Mouse (Mus musculus) midbrain, embryonic 16.5 days (tissue): ENCODE measurements around the gene Mamstr. TPM values are rescaled to one million over a fixed set of nuclear protein-coding genes. Genes with fewer than 3 reads are reported as not detected.
"Not testable (repeated sequence)": the region's sequence is repeated elsewhere in the genome, so short reads cannot be mapped to it uniquely, and the experiment has no call there.

Source experiments
- ATAC-seq: fragments of 200-750 bp; cut with Nextera tagmentation; 2 replicates; pipeline ENCODE4 v1.8.0; 2017; ENCODE audit warnings: moderate TSS enrichment
- H3K27ac ChIP-seq: fragments of 300-500 bp; sonication (generic); 2 replicates; pipeline ENCODE4 v1.5.1; 2014; ENCODE audit warnings: mild to moderate bottlenecking, low read length, mixed read lengths
- H3K27me3 ChIP-seq: fragments of 300-500 bp; sonication (generic); 2 replicates; pipeline ENCODE4 v1.6.1; 2014; ENCODE audit warnings: low read depth, low read length, mixed read lengths; ENCODE audit not compliant: control insufficient read depth, insufficient read depth
- H3K36me3 ChIP-seq: fragments of 300-500 bp; sonication (generic); 2 replicates; pipeline ENCODE4 v1.6.1; 2014; ENCODE audit warnings: mild to moderate bottlenecking, low read length, moderate library complexity, mixed read lengths; ENCODE audit not compliant: control insufficient read depth, insufficient read depth
- H3K4me1 ChIP-seq: fragments of 300-500 bp; sonication (generic); 2 replicates; pipeline ENCODE4 v1.6.1; 2014; ENCODE audit warnings: mild to moderate bottlenecking, low read length, mixed read lengths; ENCODE audit not compliant: control insufficient read depth, insufficient read depth
- H3K4me2 ChIP-seq: fragments of 300-500 bp; sonication (generic); 2 replicates; pipeline ENCODE4 v1.6.1; 2014; ENCODE audit warnings: mild to moderate bottlenecking, low read length, mixed read lengths
- H3K4me3 ChIP-seq: fragments of 300-500 bp; sonication (generic); 2 replicates; pipeline ENCODE4 v1.5.1; 2014; ENCODE audit warnings: low read depth, mild to moderate bottlenecking, low read length, moderate library complexity, mixed read lengths
- H3K9ac ChIP-seq: fragments of 300-500 bp; sonication (generic); 2 replicates; pipeline ENCODE4 v1.6.1; 2014; ENCODE audit warnings: low read depth, low read length, mixed read lengths
- H3K9me3 ChIP-seq: fragments of 300-500 bp; sonication (generic); replicated peaks from 2 replicates; pipeline ENCODE4 v1.6.1; 2014; ENCODE audit warnings: mild to moderate bottlenecking, low read length, mixed read lengths; ENCODE audit not compliant: control insufficient read depth, poor library complexity, severe bottlenecking
- WGBS: fragments of 180-500 bp; shearing (Covaris S2); extraction: QIAGEN DNeasy Blood & Tissue Kit; methylation state at CpG from one replicate; pipeline ENCODE4 v1.1.7; 2014; 5-methylcytosine and 5-hydroxymethylcytosine counted together
- polyA plus RNA-seq: library from polyadenylated mRNA; unstranded; fragments of >200 nt; fragmentation: Nextera tagmentation; extraction: Ambion mirVana; gene quantifications from 2 replicates; pipeline ENCODE4 v1.2.1, GENCODE M21; 2015

Gene Mamstr
- polyA plus RNA-seq, 1 experiment from 2014 or later: 3.4 TPM

- ATAC-seq: 0 out of 2 replicates have a peak, but pooled peaks have one; percentile 51
Observed at GRCm38 (mm10) chr7:45654424-45655047, 14.8 kb downstream of the Mamstr start.

GRCm38 (mm10) chr7:45660746-45661478, 21.1 kb downstream of the Mamstr start:
- Histone ChIP-seq H3K27me3 (no peaks in the 10 kb centered on the region), H3K27ac (no peak overlapping the region), H3K4me3 (no peak overlapping the region), H3K4me1 (no peaks in the 10 kb centered on the region), H3K9me3 (no peaks in the 10 kb centered on the region), H3K4me2 (no peak overlapping the region), H3K9ac (no peak overlapping the region), H3K36me3 (no peaks in the 10 kb centered on the region)
- 81% methylated on average over 11 of the region's 11 CpGs for WGBS
- no peak for ATAC-seq

More at GRCm38 (mm10) chr7:45654424-45655047, 14.8 kb downstream of the Mamstr start:
- Histone ChIP-seq H3K27me3 (no peaks in the 10 kb centered on the region), H3K9ac (no peak overlapping the region), H3K9me3 (no peaks in the 10 kb centered on the region), H3K36me3 (no peaks in the 10 kb centered on the region), H3K4me1 (peaks cover 6% of the 10 kb centered on the region; the same call in 1 of the 2 replicates), H3K4me3 (no peak overlapping the region), H3K27ac (no peak overlapping the region), H3K4me2 (peak overlapping the region; percentile 26)
- 27% methylated on average over 17 of the region's 17 CpGs for WGBS

- not testable (repeated sequence) for H3K4me1 ChIP-seq, H3K4me2 ChIP-seq, H3K27ac ChIP-seq, H3K36me3 ChIP-seq, H3K27me3 ChIP-seq, H3K4me3 ChIP-seq, ATAC-seq, H3K9ac ChIP-seq, H3K9me3 ChIP-seq
- WGBS: 93% methylated on average over 5 of the region's 6 CpGs
Observed at GRCm38 (mm10) chr7:45661702-45662101, 21.9 kb downstream of the Mamstr start.

GRCm38 (mm10) chr7:45665303-45666138, 25.7 kb downstream of the Mamstr start:
- no peaks in the 10 kb centered on the region for H3K36me3 ChIP-seq
- H3K9me3 ChIP-seq: no peaks in the 10 kb centered on the region
- ATAC-seq: no peak
- H3K4me1 ChIP-seq: no peaks in the 10 kb centered on the region
- H3K9ac ChIP-seq: no peak overlapping the region
- H3K4me3 ChIP-seq: no peak overlapping the region
- WGBS: 66% methylated on average over 13 of the region's 13 CpGs
- H3K4me2 ChIP-seq: no peak overlapping the region
- H3K27ac ChIP-seq: no peak overlapping the region
- H3K27me3 ChIP-seq: no peaks in the 10 kb centered on the region

GRCm38 (mm10) chr7:45666161-45666560, 26.4 kb downstream of the Mamstr start, which contains the start of gene Fut2:
TSS of gene Fut2 (minus strand) at chr7:45666394.
- WGBS: 81% methylated on average over 7 of the region's 7 CpGs
- no peaks in the 10 kb centered on the region for H3K4me1 ChIP-seq
- no peaks in the 10 kb centered on the region for H3K27me3 ChIP-seq

GRCm38 (mm10) chr7:45667761-45668160, 28.0 kb downstream of the Mamstr start:
- H3K27ac ChIP-seq: no peak overlapping the region
- H3K9me3 ChIP-seq: no peaks in the 10 kb centered on the region
- H3K36me3 ChIP-seq: no peaks in the 10 kb centered on the region
- no peaks in the 10 kb centered on the region for H3K27me3 ChIP-seq
- no peaks in the 10 kb centered on the region for H3K4me1 ChIP-seq
- 74% methylated on average over 14 of the region's 14 CpGs for WGBS
- H3K4me2 ChIP-seq: no peak overlapping the region
- no peak overlapping the region for H3K4me3 ChIP-seq
- no peak for ATAC-seq
- H3K9ac ChIP-seq: no peak overlapping the region

More at GRCm38 (mm10) chr7:45666161-45666560, 26.4 kb downstream of the Mamstr start, which contains the start of gene Fut2:
- H3K4me3 ChIP-seq: no peak within 1 kb of the TSS
- H3K4me2 ChIP-seq: no peak within 1 kb of the TSS
- no peaks in the 10 kb centered on the region for H3K9me3 ChIP-seq
- H3K36me3 ChIP-seq: no peaks in the 10 kb centered on the region
- no peak within 1 kb of the TSS for H3K9ac ChIP-seq
- no peak for ATAC-seq
- no peak within 1 kb of the TSS for H3K27ac ChIP-seq

- WGBS: 95% methylated on average over 9 of the region's 9 CpGs
- Histone ChIP-seq H3K9me3 (no peaks in the 10 kb centered on the region), H3K4me3 (no peak overlapping the region), H3K27ac (no peak overlapping the region), H3K4me1 (no peaks in the 10 kb centered on the region), H3K4me2 (no peak overlapping the region), H3K36me3 (no peaks in the 10 kb centered on the region), H3K9ac (no peak overlapping the region), H3K27me3 (no peaks in the 10 kb centered on the region)
- no peak for ATAC-seq
Observed at GRCm38 (mm10) chr7:45668921-45669320, 29.1 kb downstream of the Mamstr start.

GRCm38 (mm10) chr7:45677627-45678295, 38.0 kb downstream of the Mamstr start:
- H3K4me3 ChIP-seq: no peak overlapping the region
- H3K36me3 ChIP-seq: no peaks in the 10 kb centered on the region
- H3K27me3 ChIP-seq: no peaks in the 10 kb centered on the region
- no peaks in the 10 kb centered on the region for H3K9me3 ChIP-seq
- H3K4me2 ChIP-seq: no peak overlapping the region
- 78% methylated on average over 7 of the region's 7 CpGs for WGBS
- ATAC-seq: no peak
- no peak overlapping the region for H3K9ac ChIP-seq
- H3K27ac ChIP-seq: no peak overlapping the region
- H3K4me1 ChIP-seq: peaks cover 3% of the 10 kb centered on the region; the same call in 1 of the 2 replicates
